Mouse (Mus musculus) lung, postnatal 25 days (tissue): Measurements from ENCODE around the gene Cdc5l.

ENCODE experiments used
- DNase-seq: peaks from one replicate; pipeline ENCODE4 v3.0.0; 2022; ENCODE audit warnings: low spot score

Gene Cdc5l

GRCm38 (mm10) chr17:45364871-45365270 is 68.7 kb downstream of the Cdc5l start:
- peak; percentile 5 for DNase-seq

GRCm38 (mm10) chr17:45360950-45361349 is 72.6 kb downstream of the Cdc5l start:
- DNase-seq, result no peak

GRCm38 (mm10) chr17:45359443-45359842 is 74.1 kb downstream of the Cdc5l start:
- DNase-seq, result peak; percentile 58

GRCm38 (mm10) chr17:45356431-45356830 is 77.1 kb downstream of the Cdc5l start:
- DNase-seq, result no peak

GRCm38 (mm10) chr17:45347951-45348350 is 85.6 kb downstream of the Cdc5l start:
- DNase-seq, result no peak
